Mouse (Mus musculus): ENCODE data around the gene Apbb2. TPM values are rescaled to one million over a fixed set of nuclear protein-coding genes. Genes with fewer than 3 reads are reported as not detected.

Gene Apbb2
- polyA plus RNA-seq, 1 experiment from 2014 or later, result 33.6 TPM

DNA sequence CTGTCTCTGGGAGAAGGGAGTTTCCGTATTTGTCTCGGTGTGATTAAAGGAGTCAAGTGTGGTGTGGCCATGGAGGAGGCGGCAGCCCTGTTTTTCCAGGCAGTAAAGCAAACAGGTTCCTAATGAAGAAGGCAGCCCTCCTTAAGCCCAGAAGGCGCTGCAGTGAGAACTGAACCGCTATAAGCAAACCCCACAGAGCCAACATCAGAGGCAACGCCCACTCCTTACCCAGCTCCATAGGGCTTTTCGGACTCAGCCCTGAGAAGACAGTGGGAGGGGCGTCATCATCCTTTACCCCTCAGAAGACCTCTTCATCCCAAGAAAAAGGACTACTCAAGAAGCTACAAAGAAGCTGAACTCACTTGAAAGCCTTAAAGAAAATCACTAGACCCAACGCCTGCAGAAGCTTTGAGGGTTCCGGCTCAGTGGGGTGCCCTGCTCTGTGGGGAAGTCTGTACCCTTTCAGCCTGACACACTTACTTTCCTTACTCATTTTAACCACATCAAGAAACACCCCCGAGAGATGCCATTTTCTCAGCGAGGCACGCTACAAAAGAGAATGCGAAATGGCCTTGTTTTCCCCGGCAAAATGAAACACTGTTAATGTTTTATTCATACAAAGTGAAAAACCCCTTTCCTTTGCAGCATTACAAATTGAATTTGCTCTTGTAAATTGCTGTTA is 258.7 kb downstream of the Apbb2 start:
- no peaks in the 10 kb centered on the region for H3K27me3 ChIP-seq (replicated peaks)
- no peak overlapping the region for H3K27ac ChIP-seq
- H3K9ac ChIP-seq, result no peak overlapping the region
- H3K9me3 ChIP-seq, result no peaks in the 10 kb centered on the region
- H3K4me3 ChIP-seq (replicated peaks), result no peak overlapping the region
- 80% methylated on average over 15 of the region's 15 CpGs for WGBS
- no peaks in the 10 kb centered on the region for H3K4me1 ChIP-seq
- no peaks in the 10 kb centered on the region for H3K36me3 ChIP-seq
- H3K4me2 ChIP-seq, result no peak overlapping the region
- no peak for ATAC-seq (ENCODE audit: insufficient read depth, low FRiP score, low read depth)

DNA sequence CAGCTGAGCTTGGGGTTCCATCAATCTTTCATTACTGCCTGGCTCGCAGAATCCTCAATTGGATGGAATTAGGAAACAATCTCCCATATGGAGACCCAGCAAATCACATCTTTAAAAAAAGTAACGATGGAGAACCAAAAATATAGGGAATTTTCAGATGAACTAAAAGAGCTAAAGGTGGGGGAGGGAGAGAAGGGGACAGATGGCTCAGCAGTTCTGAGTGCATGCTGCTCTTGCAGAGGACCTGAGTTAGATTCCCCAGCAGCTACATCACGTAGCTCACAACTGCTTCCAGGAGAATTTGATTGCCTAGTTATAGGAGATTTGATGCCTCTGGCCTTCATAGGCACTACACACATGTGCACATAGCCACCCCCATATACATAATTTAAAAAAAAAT is 263.4 kb downstream of the Apbb2 start:
- Histone ChIP-seq H3K36me3 (no peaks in the 10 kb centered on the region), H3K4me2 (no peak overlapping the region), H3K4me1 (no peaks in the 10 kb centered on the region), H3K27me3 (replicated peaks) (no peaks in the 10 kb centered on the region), H3K9me3 (no peaks in the 10 kb centered on the region), H3K4me3 (replicated peaks) (no peak overlapping the region), H3K27ac (no peak overlapping the region), H3K9ac (no peak overlapping the region)
- ATAC-seq (ENCODE audit: insufficient read depth, low FRiP score, low read depth), result no peak
- 89% methylated on average over 3 of the region's 3 CpGs for WGBS

DNA sequence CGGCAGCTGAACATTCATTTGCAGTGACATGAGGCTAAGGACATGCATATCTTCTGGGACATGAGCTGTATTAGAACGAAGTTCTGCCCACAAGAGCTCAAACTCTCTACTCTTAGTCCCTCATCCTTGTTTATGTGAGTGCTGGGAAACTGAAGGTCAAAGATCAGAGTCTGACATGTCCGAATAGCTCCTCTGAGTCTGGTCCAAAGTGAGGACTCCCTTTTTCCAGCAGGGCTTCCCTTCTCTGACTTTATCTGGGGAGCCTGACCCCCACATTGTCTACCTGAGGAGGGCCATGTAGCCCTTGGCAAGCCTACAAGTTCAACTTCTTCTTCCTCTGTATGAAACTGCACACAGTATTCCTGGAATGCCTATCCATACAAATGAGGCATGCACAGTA is 264.7 kb downstream of the Apbb2 start:
- no peak for ATAC-seq (ENCODE audit: insufficient read depth, low FRiP score, low read depth)

DNA sequence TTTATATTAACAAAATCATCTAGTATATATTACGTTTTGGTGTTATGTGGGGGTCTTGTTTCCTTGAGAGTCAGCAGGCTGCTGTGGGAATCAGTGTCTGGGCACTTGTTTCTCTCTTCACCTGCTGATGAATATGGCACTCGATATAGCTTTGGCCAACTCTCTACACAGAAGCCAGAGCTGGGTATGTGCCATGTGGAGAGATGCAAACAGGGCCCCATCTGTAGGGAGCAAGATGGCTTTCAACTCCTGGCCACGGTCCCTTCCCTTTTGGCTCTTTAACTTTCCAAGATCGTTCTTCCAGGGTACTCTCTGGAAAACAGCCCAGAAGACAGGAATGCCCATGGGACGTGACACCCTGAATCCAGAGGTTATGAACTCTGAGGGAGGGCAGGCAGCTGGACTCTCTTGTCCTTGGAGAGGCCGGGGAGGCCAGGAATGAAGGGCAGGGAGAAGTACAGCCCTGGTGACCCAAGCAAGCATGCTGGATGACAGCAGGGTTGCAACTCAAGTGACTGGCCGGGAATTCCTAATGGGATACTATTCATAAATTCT is 266.7 kb downstream of the Apbb2 start:
- no peak for ATAC-seq (ENCODE audit: insufficient read depth, low FRiP score, low read depth)
- Histone ChIP-seq H3K9ac (no peak overlapping the region), H3K4me1 (no peaks in the 10 kb centered on the region), H3K4me3 (replicated peaks) (no peak overlapping the region), H3K4me2 (no peak overlapping the region), H3K27ac (no peak overlapping the region), H3K27me3 (replicated peaks) (no peaks in the 10 kb centered on the region), H3K36me3 (no peaks in the 10 kb centered on the region), H3K9me3 (no peaks in the 10 kb centered on the region)
- 82% methylated on average over 7 of the region's 7 CpGs for WGBS

More for the DNA sequence above, 264.7 kb downstream of the Apbb2 start:
- WGBS, result 64% methylated on average over 3 of the region's 3 CpGs
- Histone ChIP-seq H3K36me3 (no peaks in the 10 kb centered on the region), H3K9me3 (no peaks in the 10 kb centered on the region), H3K9ac (no peak overlapping the region), H3K4me3 (replicated peaks) (no peak overlapping the region), H3K4me1 (no peaks in the 10 kb centered on the region), H3K4me2 (no peak overlapping the region), H3K27ac (no peak overlapping the region), H3K27me3 (replicated peaks) (no peaks in the 10 kb centered on the region)

DNA sequence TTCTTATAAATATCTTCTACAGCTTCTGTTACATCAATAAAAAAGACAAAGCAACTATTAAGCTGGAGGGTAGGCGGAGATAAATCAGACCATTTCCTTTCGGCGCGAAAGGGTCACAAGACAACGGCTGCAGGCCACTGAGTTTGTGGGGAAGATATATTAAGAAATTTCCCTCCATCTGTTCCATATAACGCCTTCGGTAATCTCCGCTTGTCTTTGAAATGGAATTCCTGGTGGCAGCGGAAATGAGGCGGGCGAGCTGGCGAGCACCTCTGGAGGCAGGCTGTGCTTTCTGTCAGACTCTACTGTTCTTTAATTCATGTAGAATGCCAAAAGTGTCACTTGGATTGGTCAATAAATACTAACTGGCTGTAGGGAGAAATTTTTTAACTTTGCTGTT is 267.5 kb downstream of the Apbb2 start:
- no peaks in the 10 kb centered on the region for H3K36me3 ChIP-seq
- H3K9me3 ChIP-seq, result no peaks in the 10 kb centered on the region
- no peak overlapping the region for H3K4me2 ChIP-seq
- no peak overlapping the region for H3K4me3 ChIP-seq (replicated peaks)
- 61% methylated on average over 12 of the region's 12 CpGs for WGBS
- ATAC-seq (ENCODE audit: insufficient read depth, low FRiP score, low read depth), result no peak
- no peak overlapping the region for H3K9ac ChIP-seq
- H3K27me3 ChIP-seq (replicated peaks), result no peaks in the 10 kb centered on the region
- H3K27ac ChIP-seq, result no peak overlapping the region
- H3K4me1 ChIP-seq, result no peaks in the 10 kb centered on the region

DNA sequence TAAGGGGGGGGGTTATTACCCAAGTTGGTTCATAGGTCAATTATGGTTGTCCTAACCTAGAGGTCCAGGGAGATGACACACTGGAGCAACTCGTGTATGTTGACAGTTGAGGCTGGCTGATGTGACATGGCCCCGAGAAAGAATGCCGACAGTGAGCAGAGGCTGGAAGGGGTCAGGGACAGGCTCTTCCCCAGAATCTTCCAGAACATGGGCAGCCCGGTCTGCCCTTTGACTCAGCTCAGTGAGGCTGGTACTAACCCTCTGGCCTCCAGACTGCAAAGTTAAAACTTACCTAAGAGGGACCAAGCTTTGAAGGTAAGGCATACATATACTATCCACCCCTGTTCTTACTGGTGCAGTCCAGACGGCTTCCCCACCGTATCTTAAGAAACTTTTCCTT is 268.0 kb downstream of the Apbb2 start:
- no peaks in the 10 kb centered on the region for H3K36me3 ChIP-seq
- no peaks in the 10 kb centered on the region for H3K9me3 ChIP-seq
- H3K27me3 ChIP-seq (replicated peaks), result no peaks in the 10 kb centered on the region
- no peak overlapping the region for H3K9ac ChIP-seq
- H3K27ac ChIP-seq, result no peak overlapping the region
- H3K4me1 ChIP-seq, result no peaks in the 10 kb centered on the region
- no peak overlapping the region for H3K4me3 ChIP-seq (replicated peaks)
- ATAC-seq (ENCODE audit: insufficient read depth, low FRiP score, low read depth), result no peak
- WGBS, result 65% methylated on average over 6 of the region's 6 CpGs
- H3K4me2 ChIP-seq, result no peak overlapping the region

DNA sequence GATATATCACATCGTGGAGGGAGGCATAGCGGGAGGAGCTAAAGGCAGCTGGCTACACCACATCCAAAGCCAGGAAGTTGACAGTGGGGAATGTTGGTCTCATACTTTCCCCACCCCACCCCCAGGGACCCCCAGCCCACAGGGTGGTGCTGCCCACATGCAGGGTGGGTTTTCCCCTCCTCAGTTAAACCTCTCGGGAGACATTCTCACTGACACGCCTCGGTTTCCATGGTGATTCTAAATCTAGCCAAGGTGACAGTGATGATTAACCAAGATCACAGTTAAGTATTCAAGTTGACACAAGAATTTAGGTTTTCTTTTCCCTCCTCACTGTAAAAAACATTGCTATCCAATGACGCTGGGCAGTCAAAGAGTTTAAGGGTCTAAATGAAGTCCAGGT is 270.2 kb downstream of the Apbb2 start:
- Histone ChIP-seq H3K9me3 (no peaks in the 10 kb centered on the region), H3K4me3 (replicated peaks) (no peak overlapping the region), H3K27me3 (replicated peaks) (no peaks in the 10 kb centered on the region), H3K27ac (no peak overlapping the region), H3K36me3 (no peaks in the 10 kb centered on the region), H3K4me1 (no peaks in the 10 kb centered on the region), H3K9ac (no peak overlapping the region), H3K4me2 (no peak overlapping the region)
- WGBS, result 76% methylated on average over 6 of the region's 6 CpGs
- no peak for ATAC-seq (ENCODE audit: insufficient read depth, low FRiP score, low read depth)

DNA sequence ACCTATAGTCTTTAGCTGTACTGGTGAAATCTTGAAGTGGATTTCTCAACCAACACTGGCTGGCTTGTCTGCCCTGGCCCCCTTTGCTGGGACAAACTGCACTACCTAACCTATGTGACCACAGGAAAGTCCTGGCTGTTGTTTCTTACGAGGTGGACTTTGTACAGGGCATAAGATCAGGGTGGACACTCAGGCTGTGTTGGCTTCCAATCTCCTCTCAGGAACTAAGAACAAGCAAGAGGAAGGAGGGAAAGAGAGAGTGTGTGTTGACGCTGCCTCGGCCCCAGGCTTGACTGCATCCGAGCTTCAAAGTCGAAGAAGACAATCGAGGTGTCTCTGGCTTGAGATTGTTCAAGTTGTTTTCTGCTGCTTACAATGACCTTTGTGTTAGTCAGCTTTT is 271.8 kb downstream of the Apbb2 start:
- H3K27ac ChIP-seq, result no peak overlapping the region
- WGBS, result 87% methylated on average over 6 of the region's 6 CpGs

DNA sequence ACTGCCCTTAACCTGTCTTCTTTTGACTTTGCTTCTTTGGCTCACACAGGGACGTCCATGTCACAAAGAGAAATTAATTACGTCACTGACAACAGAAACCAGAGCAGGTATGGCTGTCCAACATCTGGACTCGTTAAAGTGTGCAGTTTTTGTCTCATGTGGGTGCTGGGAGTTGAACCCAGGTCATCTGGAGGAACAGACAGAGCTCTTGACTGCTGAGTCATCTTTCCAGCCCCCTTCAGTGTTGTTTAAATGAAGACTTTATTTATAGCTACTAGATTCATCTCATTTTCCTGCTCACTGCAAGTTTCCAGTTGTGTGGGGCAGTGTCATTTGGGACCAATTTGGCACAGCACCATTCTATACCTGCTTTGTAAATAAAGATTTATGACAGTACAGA is 273.4 kb downstream of the Apbb2 start:
- H3K4me2 ChIP-seq, result no peak overlapping the region
- no peaks in the 10 kb centered on the region for H3K27me3 ChIP-seq (replicated peaks)
- no peak overlapping the region for H3K4me3 ChIP-seq (replicated peaks)
- no peaks in the 10 kb centered on the region for H3K4me1 ChIP-seq
- H3K9me3 ChIP-seq, result no peaks in the 10 kb centered on the region
- WGBS, result 42% methylated on average over 3 of the region's 3 CpGs
- H3K27ac ChIP-seq, result no peak overlapping the region
- H3K9ac ChIP-seq, result no peak overlapping the region
- H3K36me3 ChIP-seq, result no peaks in the 10 kb centered on the region
- ATAC-seq (ENCODE audit: insufficient read depth, low FRiP score, low read depth), result no peak

More for the DNA sequence above, 271.8 kb downstream of the Apbb2 start:
- ATAC-seq (ENCODE audit: insufficient read depth, low FRiP score, low read depth), result no peak
- Histone ChIP-seq H3K4me3 (replicated peaks) (no peak overlapping the region), H3K4me1 (no peaks in the 10 kb centered on the region), H3K36me3 (no peaks in the 10 kb centered on the region), H3K4me2 (no peak overlapping the region), H3K9ac (no peak overlapping the region), H3K9me3 (no peaks in the 10 kb centered on the region), H3K27me3 (replicated peaks) (no peaks in the 10 kb centered on the region)

DNA sequence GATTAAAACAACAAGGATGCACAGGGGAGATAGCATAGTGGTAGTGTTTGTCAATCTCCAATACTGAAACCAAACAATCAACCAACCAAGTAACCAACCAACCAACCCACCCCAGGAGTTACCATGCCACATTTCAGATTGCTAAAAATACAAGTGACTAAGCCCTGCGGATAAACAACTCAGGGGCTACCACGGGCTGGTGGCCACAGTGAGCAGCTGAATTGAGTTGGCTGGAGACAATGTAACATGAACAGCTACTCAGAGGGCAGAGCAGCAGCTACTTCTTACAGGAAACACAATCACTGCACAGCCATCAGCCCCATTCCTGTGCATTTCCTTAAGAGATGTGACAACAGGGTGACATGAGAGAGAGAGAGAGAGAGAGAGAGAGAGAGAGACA is 274.4 kb downstream of the Apbb2 start:
- Histone ChIP-seq H3K4me2 (no peak overlapping the region), H3K9me3 (no peaks in the 10 kb centered on the region), H3K36me3 (no peaks in the 10 kb centered on the region), H3K27me3 (replicated peaks) (no peaks in the 10 kb centered on the region), H3K4me3 (replicated peaks) (no peak overlapping the region), H3K9ac (no peak overlapping the region), H3K27ac (no peak overlapping the region), H3K4me1 (no peaks in the 10 kb centered on the region)
- no peak for ATAC-seq (ENCODE audit: insufficient read depth, low FRiP score, low read depth)
- WGBS, result 69% methylated on average over 2 of the region's 2 CpGs

DNA sequence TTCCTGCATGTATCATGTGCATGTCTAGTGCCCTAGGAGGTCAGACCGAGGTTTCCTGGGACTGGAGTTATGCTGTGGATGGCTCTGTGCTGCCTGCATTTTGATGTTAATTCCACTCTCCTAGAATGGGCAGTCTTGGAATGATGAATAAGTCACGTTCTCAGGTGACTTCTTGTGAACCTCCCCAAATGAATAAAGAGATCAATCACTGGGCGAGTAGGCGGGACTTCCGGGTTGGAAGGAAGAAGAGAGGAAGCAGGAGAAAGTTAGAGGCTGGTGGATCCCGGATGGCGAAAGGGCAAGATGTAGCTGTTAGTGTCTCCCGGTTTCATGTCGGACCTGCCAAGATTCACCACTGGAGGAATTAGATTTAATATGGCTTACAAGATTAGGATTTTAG is 276.3 kb downstream of the Apbb2 start:
- H3K36me3 ChIP-seq, result no peaks in the 10 kb centered on the region
- no peak overlapping the region for H3K4me3 ChIP-seq (replicated peaks)
- no peak overlapping the region for H3K9ac ChIP-seq
- H3K4me2 ChIP-seq, result no peak overlapping the region
- no peak overlapping the region for H3K27ac ChIP-seq
- WGBS, result 79% methylated on average over 9 of the region's 9 CpGs
- H3K27me3 ChIP-seq (replicated peaks), result no peaks in the 10 kb centered on the region
- peaks cover 9% of the 10 kb centered on the region for H3K4me1 ChIP-seq
- no peak for ATAC-seq (ENCODE audit: insufficient read depth, low FRiP score, low read depth)
- H3K9me3 ChIP-seq, result no peaks in the 10 kb centered on the region

DNA sequence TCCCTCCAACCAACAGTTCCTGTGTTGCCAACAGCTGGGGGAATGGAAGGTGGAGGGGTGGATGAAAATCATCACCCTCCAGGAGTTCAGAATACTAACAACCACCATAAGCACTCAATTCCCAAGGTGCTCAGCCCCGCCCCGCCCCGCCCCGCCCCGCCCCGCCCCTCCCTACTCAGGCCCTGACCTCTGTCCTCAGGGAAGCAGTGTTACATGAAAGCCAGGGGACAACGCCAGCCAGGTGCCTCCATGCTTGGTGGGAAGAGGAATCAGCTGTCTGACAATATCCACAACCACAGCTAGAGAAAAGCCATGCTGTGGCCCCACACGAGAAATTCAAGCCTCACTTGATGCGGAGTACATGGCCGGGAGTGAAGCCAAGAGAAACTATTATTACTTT is 276.7 kb downstream of the Apbb2 start:
- Histone ChIP-seq H3K27me3 (replicated peaks) (no peaks in the 10 kb centered on the region), H3K36me3 (no peaks in the 10 kb centered on the region), H3K9ac (no peak overlapping the region), H3K4me3 (replicated peaks) (no peak overlapping the region), H3K4me1 (peaks cover 12% of the 10 kb centered on the region), H3K4me2 (no peak overlapping the region), H3K27ac (no peak overlapping the region), H3K9me3 (no peaks in the 10 kb centered on the region)
- no peak for ATAC-seq (ENCODE audit: insufficient read depth, low FRiP score, low read depth)
- 46% methylated on average over 10 of the region's 10 CpGs for WGBS

Measured in stomach, embryonic 15.5 days (tissue).